Mouse (Mus musculus): ENCODE measurements around the gene Pex14. TPM values are rescaled to one million over a fixed set of nuclear protein-coding genes. Genes with fewer than 3 reads are reported as not detected.

Pex14 gene
- polyA plus RNA-seq, 1 experiment, result 71.5 TPM

- TF ChIP-seq MYOD1 (IDR thresholded peaks at IDR 0.05; ENCODE audit: control insufficient read depth in 1 of 3, insufficient read length in 2 of 3, low read depth in 2 of 3) (no peak), E2F4 (IDR thresholded peaks at IDR 0.05; ENCODE audit: insufficient read depth) (no peak), REST (IDR thresholded peaks at IDR 0.05; ENCODE audit: insufficient read depth, insufficient read length) (no peak), POLR2AphosphoS2 (IDR thresholded peaks at IDR 0.05; ENCODE audit: insufficient read length, low read depth) (no peak), TCF3 (IDR thresholded peaks at IDR 0.05; ENCODE audit: insufficient read length, low read depth) (no peak), SRF (IDR thresholded peaks at IDR 0.05; ENCODE audit: control insufficient read depth, insufficient read length, low read depth) (no peak), CEBPB (IDR thresholded peaks at IDR 0.05; ENCODE audit: insufficient read depth, poor library complexity, severe bottlenecking) (no peak), MAX (IDR thresholded peaks at IDR 0.05; ENCODE audit: low read depth) (no peak), TCF12 (IDR thresholded peaks at IDR 0.05; ENCODE audit: insufficient read depth, poor library complexity, severe bottlenecking) (no peak), POLR2A (IDR thresholded peaks at IDR 0.05; ENCODE audit: insufficient read length, low read depth) (no peak), USF1 (IDR thresholded peaks at IDR 0.05; ENCODE audit: low read depth) (no peak), MYOG (IDR thresholded peaks at IDR 0.05; ENCODE audit: control insufficient read depth in 1 of 3, insufficient read depth in 1 of 3, insufficient read length in 2 of 3, low read depth in 2 of 3) (no peak)
- Histone ChIP-seq H3K79me2 (ENCODE audit: control insufficient read depth, insufficient read depth) (no peaks in the 10 kb centered on the region), H3K27me3 (ENCODE audit: control insufficient read depth, insufficient read depth, insufficient read length) (peaks cover 79% of the 10 kb centered on the region)
Observed at GRCm38 (mm10) chr4:148928876-148929275, 170.8 kb downstream of the Pex14 start.

GRCm38 (mm10) chr4:148928316-148928715 is 171.4 kb downstream of the Pex14 start:
- Histone ChIP-seq H3K4me3 (no peak overlapping the region), H3ac (ENCODE audit: control insufficient read depth, insufficient read length) (no peak overlapping the region), H3K79me2 (ENCODE audit: control insufficient read depth, insufficient read depth) (no peaks in the 10 kb centered on the region), H3K36me3 (ENCODE audit: control insufficient read depth, insufficient read depth) (no peaks in the 10 kb centered on the region), H3K4me2 (ENCODE audit: low read depth) (no peak overlapping the region), H3K27me3 (ENCODE audit: control insufficient read depth, insufficient read depth, insufficient read length) (peaks cover 74% of the 10 kb centered on the region)
- TF ChIP-seq SRF (IDR thresholded peaks at IDR 0.05; ENCODE audit: control insufficient read depth, insufficient read length, low read depth), result no peak
- no peak for TF ChIP-seq USF1 (IDR thresholded peaks at IDR 0.05; ENCODE audit: low read depth)
- no peak for TF ChIP-seq TCF3 (IDR thresholded peaks at IDR 0.05; ENCODE audit: insufficient read length, low read depth)
- no peak for TF ChIP-seq CEBPB (IDR thresholded peaks at IDR 0.05; ENCODE audit: insufficient read depth, poor library complexity, severe bottlenecking)
- TF ChIP-seq POLR2A (IDR thresholded peaks at IDR 0.05; ENCODE audit: insufficient read length, low read depth), result no peak
- TF ChIP-seq E2F4 (IDR thresholded peaks at IDR 0.05; ENCODE audit: insufficient read depth), result no peak
- no peak for TF ChIP-seq POLR2AphosphoS2 (IDR thresholded peaks at IDR 0.05; ENCODE audit: insufficient read length, low read depth)
- TF ChIP-seq REST (IDR thresholded peaks at IDR 0.05; ENCODE audit: insufficient read depth, insufficient read length), result no peak
- no peak for TF ChIP-seq MYOD1 (IDR thresholded peaks at IDR 0.05; ENCODE audit: control insufficient read depth in 1 of 3, insufficient read length in 2 of 3, low read depth in 2 of 3)
- TF ChIP-seq MAX (IDR thresholded peaks at IDR 0.05; ENCODE audit: low read depth), result no peak
- no peak for TF ChIP-seq TCF12 (IDR thresholded peaks at IDR 0.05; ENCODE audit: insufficient read depth, poor library complexity, severe bottlenecking)
- no peak for TF ChIP-seq MYOG (IDR thresholded peaks at IDR 0.05; ENCODE audit: control insufficient read depth in 1 of 3, insufficient read depth in 1 of 3, insufficient read length in 2 of 3, low read depth in 2 of 3)

More at GRCm38 (mm10) chr4:148928876-148929275, 170.8 kb downstream of the Pex14 start:
- Histone ChIP-seq H3ac (ENCODE audit: control insufficient read depth, insufficient read length) (no peak overlapping the region), H3K4me3 (no peak overlapping the region), H3K4me2 (ENCODE audit: low read depth) (no peak overlapping the region), H3K36me3 (ENCODE audit: control insufficient read depth, insufficient read depth) (no peaks in the 10 kb centered on the region)

- no peak overlapping the region for H3K4me3 ChIP-seq
- no peak overlapping the region for H3ac ChIP-seq (ENCODE audit: control insufficient read depth, insufficient read length)
- no peak overlapping the region for H3K4me2 ChIP-seq (ENCODE audit: low read depth)
- no peaks in the 10 kb centered on the region for H3K79me2 ChIP-seq (ENCODE audit: control insufficient read depth, insufficient read depth)
- no peaks in the 10 kb centered on the region for H3K36me3 ChIP-seq (ENCODE audit: control insufficient read depth, insufficient read depth)
- peak; percentile 47 for TF ChIP-seq TCF12 (IDR thresholded peaks at IDR 0.05; ENCODE audit: insufficient read depth, poor library complexity, severe bottlenecking)
- no peak for TF ChIP-seq E2F4 (IDR thresholded peaks at IDR 0.05; ENCODE audit: insufficient read depth)
- peak in 2 of 3 experiments; percentile 73 to 93 for TF ChIP-seq MYOD1 (IDR thresholded peaks at IDR 0.05; ENCODE audit: control insufficient read depth in 1 of 3, insufficient read length in 2 of 3, low read depth in 2 of 3)
- no peak for TF ChIP-seq MAX (IDR thresholded peaks at IDR 0.05; ENCODE audit: low read depth)
- TF ChIP-seq TCF3 (IDR thresholded peaks at IDR 0.05; ENCODE audit: insufficient read length, low read depth), result peak; percentile 70
- TF ChIP-seq CEBPB (IDR thresholded peaks at IDR 0.05; ENCODE audit: insufficient read depth, poor library complexity, severe bottlenecking), result no peak
- TF ChIP-seq MYOG (IDR thresholded peaks at IDR 0.05; ENCODE audit: control insufficient read depth in 1 of 3, insufficient read depth in 1 of 3, insufficient read length in 2 of 3, low read depth in 2 of 3), result peak in 2 of 3 experiments; percentile 68 to 91
- peaks cover 55% of the 10 kb centered on the region for H3K27me3 ChIP-seq (ENCODE audit: control insufficient read depth, insufficient read depth, insufficient read length)
Observed at GRCm38 (mm10) chr4:148926459-148926858, 173.2 kb downstream of the Pex14 start.

- TF ChIP-seq TCF12 (IDR thresholded peaks at IDR 0.05; ENCODE audit: insufficient read depth, poor library complexity, severe bottlenecking) (no peak), TCF3 (IDR thresholded peaks at IDR 0.05; ENCODE audit: insufficient read length, low read depth) (no peak), REST (IDR thresholded peaks at IDR 0.05; ENCODE audit: insufficient read depth, insufficient read length) (no peak), SRF (IDR thresholded peaks at IDR 0.05; ENCODE audit: control insufficient read depth, insufficient read length, low read depth) (no peak)
- H3ac ChIP-seq (ENCODE audit: control insufficient read depth, insufficient read length), result no peak overlapping the region
- no peak overlapping the region for H3K4me2 ChIP-seq (ENCODE audit: low read depth)
Observed at GRCm38 (mm10) chr4:148925589-148926359, 173.9 kb downstream of the Pex14 start.

More at GRCm38 (mm10) chr4:148925589-148926359, 173.9 kb downstream of the Pex14 start:
- H3K79me2 ChIP-seq (ENCODE audit: control insufficient read depth, insufficient read depth), result no peaks in the 10 kb centered on the region
- peaks cover 48% of the 10 kb centered on the region for H3K27me3 ChIP-seq (ENCODE audit: control insufficient read depth, insufficient read depth, insufficient read length)
- no peaks in the 10 kb centered on the region for H3K36me3 ChIP-seq (ENCODE audit: control insufficient read depth, insufficient read depth)
- no peak overlapping the region for H3K4me3 ChIP-seq
